Comparison of ENCODE assay signal across 26 mouse cellular contexts in the genomic region with DNA sequence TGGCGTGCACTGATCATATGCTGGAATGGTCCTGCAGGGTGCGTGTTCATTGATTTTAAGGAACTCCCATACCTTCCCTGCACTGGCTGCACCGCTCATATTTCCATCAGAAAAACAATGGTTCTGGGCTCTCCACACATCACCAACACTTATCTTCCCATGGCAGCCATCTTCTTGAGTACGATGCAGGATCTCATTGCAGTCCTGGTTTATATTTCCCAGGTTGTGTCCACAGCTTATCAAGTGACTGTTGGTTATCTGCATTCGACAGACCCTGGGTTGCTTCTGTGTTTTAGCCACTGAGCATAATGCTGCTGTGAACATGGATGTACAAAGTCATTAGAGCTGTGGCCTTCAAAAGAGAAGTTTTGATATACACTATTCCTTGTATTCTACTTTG. TPM values are rescaled to one million over a fixed set of nuclear protein-coding genes. Genes with fewer than 3 reads are reported as not detected.
"Had no signal": no experiment of that assay in that cellular context is flagged by ENCODE, and none has a peak within 500 bp of the region (broad histone marks: within the 10 kb centered on the region; RNA-seq: fewer than 3 reads in every experiment).

No protein-coding gene starts in this region.

- H3K36me3 ChIP-seq: heart, embryonic 10.5 days; heart, embryonic 12.5 days; hindbrain, embryonic 10.5 days; hindbrain, embryonic 12.5 days; intestine, embryonic 15.5 days; limb, embryonic 10.5 days; limb, embryonic 12.5 days had no signal

- H3K4me2 ChIP-seq: heart, embryonic 12.5 days; hindbrain, embryonic 12.5 days; hindbrain, embryonic 14.5 days; intestine, embryonic 15.5 days; limb, embryonic 12.5 days had no signal

- DNase-seq: forebrain, postnatal 0 days; gastrocnemius, adult 2 months; gastrocnemius, postnatal 10 days; gastrocnemius, postnatal 25 days; heart, adult 18-20 months; heart, postnatal 10 days; heart, postnatal 4 days; kidney, adult 18-20 months; kidney, adult 8-10 months; kidney, postnatal 10 days; kidney, postnatal 25 days; kidney, postnatal 4 days had no signal

- H3K27ac ChIP-seq: gastrocnemius, adult 2 months; heart, embryonic 10.5 days; hindbrain, embryonic 10.5 days; hindbrain, embryonic 12.5 days; hindbrain, embryonic 14.5 days; intestine, embryonic 15.5 days; layer of hippocampus, adult 2 months; left cerebral cortex, adult 2 months; limb, embryonic 10.5 days; limb, embryonic 12.5 days had no signal

- H3K4me3 ChIP-seq: gastrocnemius, adult 2 months; heart, embryonic 10.5 days; heart, embryonic 12.5 days; hindbrain, embryonic 10.5 days; hindbrain, embryonic 12.5 days; intestine, embryonic 15.5 days; layer of hippocampus, adult 2 months; left cerebral cortex, adult 2 months; limb, embryonic 10.5 days; limb, embryonic 12.5 days had no signal

- ATAC-seq: forebrain, postnatal 0 days; hindbrain, embryonic 16.5 days; inflammation-experienced regulatory T-cells, adult 6 months; intestine, embryonic 15.5 days; intestine, postnatal 0 days had no signal

- H3K4me1 ChIP-seq: hindbrain, embryonic 10.5 days; hindbrain, embryonic 12.5 days; intestine, embryonic 15.5 days; limb, embryonic 10.5 days; limb, embryonic 12.5 days had no signal

- H3K9ac ChIP-seq: forebrain, postnatal 0 days; heart, embryonic 12.5 days; hindbrain, embryonic 12.5 days; hindbrain, embryonic 14.5 days; intestine, embryonic 15.5 days; limb, embryonic 12.5 days had no signal

- H3K9me3 ChIP-seq: heart, embryonic 10.5 days; heart, embryonic 12.5 days; hindbrain, embryonic 10.5 days; hindbrain, embryonic 12.5 days; intestine, embryonic 15.5 days; limb, embryonic 10.5 days; limb, embryonic 12.5 days had no signal

- H3K27me3 ChIP-seq: heart, embryonic 12.5 days; hindbrain, embryonic 12.5 days; intestine, embryonic 15.5 days; limb, embryonic 12.5 days had no signal

RNA-seq across cellular contexts. Expression of gene Enox1, which starts 26.0 kb away (rescaled TPM):
- total RNA-seq: granulocyte monocyte progenitor cell, adult 5-6 weeks had no signal
